Mouse (Mus musculus) cerebellum, postnatal 10 days (tissue): ENCODE data around the gene Radil.

Experiments
- DNase-seq, 2 experiments: peaks; one replicate each; pipeline ENCODE4 v3.0.0; 2021; ENCODE audit warnings: mixed read lengths in 2 of 2

Gene Radil

GRCm38 (mm10) chr5:142444791-142445531 is 105.9 kb downstream of the Radil start:
- DNase-seq, result no peak

- no peak for DNase-seq
Observed at GRCm38 (mm10) chr5:142443994-142444393, 106.9 kb downstream of the Radil start.

GRCm38 (mm10) chr5:142443514-142443913 is 107.4 kb downstream of the Radil start:
- DNase-seq, result no peak

- no peak for DNase-seq
Observed at GRCm38 (mm10) chr5:142442045-142442440, 108.9 kb downstream of the Radil start.

GRCm38 (mm10) chr5:142441332-142442044 is 109.4 kb downstream of the Radil start:
- no peak for DNase-seq

- peak; percentile 45 to 58 for DNase-seq
Observed at GRCm38 (mm10) chr5:142440451-142441147, 110.3 kb downstream of the Radil start.

- no peak for DNase-seq
Observed at GRCm38 (mm10) chr5:142439911-142440432, 110.9 kb downstream of the Radil start.

GRCm38 (mm10) chr5:142438380-142438938 is 112.4 kb downstream of the Radil start:
- DNase-seq, result no peak

- DNase-seq, result no peak
Observed at GRCm38 (mm10) chr5:142435736-142436135, 115.2 kb downstream of the Radil start.
